Mouse (Mus musculus): ENCODE data around the gene Gse1. TPM values are rescaled to one million over a fixed set of nuclear protein-coding genes. Genes with fewer than 3 reads are reported as not detected.
A peak's percentile ranks its signal among the peaks of the same experiment; 100 is the strongest.

Gse1 gene
- total and polyA plus RNA-seq, 3 experiments, result 23.6 to 128 (median 66.9) TPM

DNA sequence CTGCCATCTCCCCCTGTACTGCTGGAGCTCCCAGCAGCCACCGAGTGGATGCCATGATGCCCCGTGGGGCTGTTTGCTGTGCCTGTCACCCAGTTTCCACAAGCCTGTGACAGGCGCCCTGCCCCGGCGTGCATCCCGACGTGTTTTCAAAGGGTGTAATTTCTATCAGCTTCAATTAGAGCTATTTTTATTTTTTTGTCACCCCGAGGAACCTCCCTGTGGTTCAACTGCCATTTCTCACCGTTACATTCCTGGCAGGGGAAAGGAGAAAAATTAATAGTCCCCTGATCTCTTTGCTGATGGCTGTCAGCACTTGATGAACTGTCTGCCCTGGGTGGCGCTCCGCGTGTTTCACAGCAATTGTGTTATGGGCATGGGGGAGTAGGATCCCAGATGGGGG, 115.3 kb downstream of the Gse1 start:
- DNase-seq (ENCODE audit: low read depth, low spot score), result peak; percentile 76
- H3K4me1 ChIP-seq (ENCODE audit: control insufficient read depth in 1 of 2, insufficient read depth in 2 of 2, low read length in 2 of 2), result peaks cover 12 to 31% of the 10 kb centered on the region in 2 experiments
- peak overlapping the region; percentile 88 for H3K27ac ChIP-seq (ENCODE audit: control insufficient read depth, low read depth, low read length)
- TF ChIP-seq POLR2AphosphoS5 (IDR thresholded peaks at IDR 0.05; ENCODE audit: borderline replicate concordance, low read depth, low read length) (no peak), EP300 (IDR thresholded peaks at IDR 0.05; ENCODE audit: low read depth in 1 of 2, low read length in 2 of 2) (peak; percentile 79 to 95; a peak in 3 of 4 replicates), SIN3A (IDR thresholded peaks at IDR 0.05; ENCODE audit: low read length) (peak; percentile 91), ETS1 (IDR thresholded peaks at IDR 0.05; ENCODE audit: low read depth, low read length) (peak; percentile 81), MAX (IDR thresholded peaks at IDR 0.05; ENCODE audit: low read length) (peak; percentile 10; the same call in 1 of the 2 replicates), MEF2A (IDR thresholded peaks at IDR 0.05; ENCODE audit: extremely low read depth, insufficient replicate concordance, low read depth, low read length, poor library complexity, severe bottlenecking) (peak; percentile 95), GABPA (IDR thresholded peaks at IDR 0.05; ENCODE audit: low read depth, low read length) (no peak), TBP (IDR thresholded peaks at IDR 0.05; ENCODE audit: low read depth, low read length) (0 out of 2 replicates have a peak, but pooled peaks have one; percentile 11), KAT2A (conservative IDR thresholded peaks at IDR 0.05; ENCODE audit: low read depth, low read length) (no peak), MYC (IDR thresholded peaks at IDR 0.05; ENCODE audit: low read depth, low read length) (no peak; the same call in 1 of the 2 replicates), TAL1 (IDR thresholded peaks at IDR 0.05; ENCODE audit: low read length) (no peak), TCF12 (IDR thresholded peaks at IDR 0.05; ENCODE audit: low read depth, low read length) (peak; percentile 81), MYB (IDR thresholded peaks at IDR 0.05; ENCODE audit: low read depth, low read length) (peak; percentile 99), POLR2AphosphoS2 (IDR thresholded peaks at IDR 0.05; ENCODE audit: low read length) (peak; percentile 58), ZNF384 (IDR thresholded peaks at IDR 0.05; ENCODE audit: low read depth, low read length) (peak; percentile 60; the same call in 1 of the 2 replicates), MXI1 (IDR thresholded peaks at IDR 0.05; ENCODE audit: low read depth, low read length) (peak; percentile 72; the same call in 1 of the 2 replicates), CHD1 (IDR thresholded peaks at IDR 0.05; ENCODE audit: low read depth, low read length) (no peak)
- peak overlapping the region; percentile 69 for H3K9ac ChIP-seq (ENCODE audit: control insufficient read depth, low read depth, low read length, poor library complexity, severe bottlenecking)
- H3K36me3 ChIP-seq (ENCODE audit: control insufficient read depth in 1 of 2, insufficient read depth in 2 of 2, low read length in 2 of 2), result peaks cover 0 to 12% of the 10 kb centered on the region in 2 experiments; a peak in 2 of 4 replicates
- H3K9me3 ChIP-seq (replicated peaks; ENCODE audit: insufficient read depth, low read length), result no peaks in the 10 kb centered on the region
- no peaks in the 10 kb centered on the region; the same call in 1 of the 2 replicates for H3K79me2 ChIP-seq (ENCODE audit: control insufficient read depth, insufficient read depth, low read length, poor library complexity)
- no peaks in the 10 kb centered on the region for H3K27me3 ChIP-seq (ENCODE audit: control insufficient read depth in 1 of 2, insufficient read depth in 2 of 2, low read length in 2 of 2)
- peak overlapping the region; percentile 22 to 45 for H3K4me3 ChIP-seq (ENCODE audit: control insufficient read depth in 1 of 2, insufficient read depth in 1 of 2, low read depth in 2 of 2, low read length in 2 of 2)

DNA sequence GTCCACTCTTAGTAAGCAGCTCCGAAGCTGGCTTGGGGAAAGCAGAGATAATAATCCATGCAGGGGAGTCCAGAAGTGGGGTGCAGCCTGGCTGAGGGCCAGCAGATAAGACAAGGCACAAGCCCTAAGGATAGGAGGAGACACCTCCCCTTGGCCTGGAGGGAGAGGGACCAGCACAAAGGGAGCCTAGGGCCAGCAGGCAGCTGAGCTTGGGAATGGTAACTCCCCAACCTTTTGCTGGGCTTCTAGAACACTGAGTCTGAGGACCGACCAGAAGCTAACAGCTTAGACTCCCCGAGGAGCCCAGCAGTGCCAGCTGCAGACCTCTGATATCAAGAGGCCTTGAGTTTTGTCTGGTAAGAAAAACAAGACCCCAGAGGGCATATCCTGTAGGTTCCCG, 115.9 kb downstream of the Gse1 start:
- H3K27me3 ChIP-seq (ENCODE audit: control insufficient read depth in 1 of 2, insufficient read depth in 2 of 2, low read length in 2 of 2), result no peaks in the 10 kb centered on the region
- 0 out of 2 replicates have a peak, but pooled peaks have one; percentile 54 for TF ChIP-seq UBTF (IDR thresholded peaks at IDR 0.05; ENCODE audit: borderline replicate concordance, insufficient read depth, low read depth, low read length)
- TF ChIP-seq MAZ (IDR thresholded peaks at IDR 0.05; ENCODE audit: low read depth, low read length), result peak; percentile 53; the same call in 1 of the 2 replicates
- no peak for TF ChIP-seq MAFK (IDR thresholded peaks at IDR 0.05; ENCODE audit: borderline replicate concordance, low read depth, low read length)
- TF ChIP-seq NRF1 (IDR thresholded peaks at IDR 0.05; ENCODE audit: insufficient read depth, low read depth, low read length, poor library complexity, severe bottlenecking), result no peak
- peak; percentile 50 for TF ChIP-seq TCF12 (IDR thresholded peaks at IDR 0.05; ENCODE audit: low read depth, low read length)
- TF ChIP-seq TAL1 (IDR thresholded peaks at IDR 0.05; ENCODE audit: low read length), result peak; percentile 87
- peak; percentile 83 for TF ChIP-seq GATA1 (IDR thresholded peaks at IDR 0.05; ENCODE audit: low read depth, low read length)
- TF ChIP-seq EP300 (IDR thresholded peaks at IDR 0.05; ENCODE audit: low read depth in 1 of 2, low read length in 2 of 2), result peak in 1 of 2 experiments; percentile 75; a peak in 1 of 4 replicates
- no peak for TF ChIP-seq SMC3 (IDR thresholded peaks at IDR 0.05; ENCODE audit: low read depth, low read length)
- TF ChIP-seq RCOR1 (IDR thresholded peaks at IDR 0.05; ENCODE audit: low read depth, low read length), result peak; percentile 43; the same call in 1 of the 2 replicates
- TF ChIP-seq NELFE (IDR thresholded peaks at IDR 0.05; ENCODE audit: low read depth, low read length), result no peak; the same call in 1 of the 2 replicates
- TF ChIP-seq POLR2A (IDR thresholded peaks at IDR 0.05; ENCODE audit: control insufficient read depth in 1 of 2, insufficient read depth in 1 of 2, low read depth in 1 of 2, low read length in 2 of 2, poor library complexity in 1 of 2), result peak; percentile 32 to 53; a peak in 3 of 4 replicates
- no peak for TF ChIP-seq CTCF (IDR thresholded peaks at IDR 0.05 in 2 of 3, conservative IDR thresholded peaks at IDR 0.05 in 1 of 3; ENCODE audit: control insufficient read depth in 1 of 3, insufficient read depth in 1 of 3, low read depth in 2 of 3, low read length in 3 of 3, poor library complexity in 1 of 3, severe bottlenecking in 1 of 3)
- TF ChIP-seq MXI1 (IDR thresholded peaks at IDR 0.05; ENCODE audit: low read depth, low read length), result no peak; the same call in 1 of the 2 replicates
- TF ChIP-seq TBP (IDR thresholded peaks at IDR 0.05; ENCODE audit: low read depth, low read length), result peak; percentile 38
- no peak for TF ChIP-seq ZMIZ1 (IDR thresholded peaks at IDR 0.05; ENCODE audit: low read depth, low read length)
- peak; percentile 77 for TF ChIP-seq ETS1 (IDR thresholded peaks at IDR 0.05; ENCODE audit: low read depth, low read length)
- no peaks in the 10 kb centered on the region; the same call in 1 of the 2 replicates for H3K79me2 ChIP-seq (ENCODE audit: control insufficient read depth, insufficient read depth, low read length, poor library complexity)
- H3K4me1 ChIP-seq (ENCODE audit: control insufficient read depth in 1 of 2, insufficient read depth in 2 of 2, low read length in 2 of 2), result peaks cover 12 to 31% of the 10 kb centered on the region in 2 experiments
- DNase-seq (ENCODE audit: low read depth, low spot score), result peak; percentile 79
- H3K9me3 ChIP-seq (replicated peaks; ENCODE audit: insufficient read depth, low read length), result no peaks in the 10 kb centered on the region
- peak overlapping the region; percentile 69 for H3K9ac ChIP-seq (ENCODE audit: control insufficient read depth, low read depth, low read length, poor library complexity, severe bottlenecking)
- H3K36me3 ChIP-seq (ENCODE audit: control insufficient read depth in 1 of 2, insufficient read depth in 2 of 2, low read length in 2 of 2), result peaks cover 0 to 12% of the 10 kb centered on the region in 2 experiments; a peak in 2 of 4 replicates
- peak overlapping the region; percentile 9 to 22; a peak in 3 of 4 replicates for H3K4me3 ChIP-seq (ENCODE audit: control insufficient read depth in 1 of 2, insufficient read depth in 1 of 2, low read depth in 2 of 2, low read length in 2 of 2)
- peak overlapping the region; percentile 88 for H3K27ac ChIP-seq (ENCODE audit: control insufficient read depth, low read depth, low read length)

All from MEL (cell line).